Mouse (Mus musculus) ES-Bruce4 (cell line): ENCODE measurements at regions not wholly inside any gene's neighbourhood (a gene's known extent, or its start where the extent isn't known, plus 50 kb on each side); places are given as distances from the start of the nearest gene placed in this dataset.

ENCODE experiments used
- CTCF ChIP-seq: IDR thresholded peaks from one replicate; pipeline ENCODE4 v1.8.1; 2011; ENCODE audit warnings: low read depth, low read length
- EP300 ChIP-seq: IDR thresholded peaks from 2 replicates; pipeline ENCODE4 v1.6.1; 2011; ENCODE audit warnings: low read depth, low read length; ENCODE audit not compliant: insufficient read depth
- POLR2A ChIP-seq: IDR thresholded peaks from one replicate; pipeline ENCODE4 v1.8.1; 2011; ENCODE audit warnings: low read length; ENCODE audit not compliant: insufficient read depth

DNA sequence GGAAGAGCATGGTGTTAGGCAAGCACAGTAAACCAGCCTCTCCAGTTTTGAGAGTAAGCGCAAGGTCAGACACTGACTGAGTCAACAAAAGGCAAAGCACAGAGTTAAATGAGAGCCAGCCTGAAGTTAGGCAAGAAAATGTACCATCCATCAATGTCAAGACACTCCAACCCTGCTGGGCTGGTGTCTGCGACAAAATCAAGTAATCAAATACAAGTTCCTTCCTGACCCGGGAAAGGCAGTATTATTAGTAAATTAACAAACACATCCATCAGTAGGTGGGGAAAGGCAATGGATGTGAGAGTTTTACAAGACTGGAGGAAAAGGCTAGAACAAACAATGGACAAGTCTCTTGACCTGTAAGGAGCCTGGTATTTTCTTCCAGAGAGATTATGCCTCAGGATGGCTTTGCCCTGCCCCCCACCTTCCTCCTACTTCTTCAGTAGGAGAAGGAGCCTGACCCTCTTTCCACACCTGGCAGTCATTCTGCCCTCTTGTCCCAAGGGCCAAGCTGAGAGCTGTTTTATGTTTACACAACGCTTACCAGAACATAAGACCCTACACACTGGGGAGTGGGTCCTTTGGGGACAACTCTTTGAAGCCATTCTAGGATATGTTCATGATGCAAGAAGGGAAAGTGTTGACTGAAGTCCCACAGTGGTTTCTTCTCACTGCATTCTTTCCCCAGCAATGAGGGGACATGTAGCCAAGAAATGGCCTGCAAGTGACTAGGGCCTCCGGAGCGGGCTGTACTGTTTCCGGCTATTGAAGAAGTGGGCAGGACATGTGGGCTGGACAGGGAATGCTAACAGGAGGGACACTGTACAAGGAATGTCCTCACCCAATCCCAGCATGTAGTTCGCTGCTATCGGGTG is 461.7 kb upstream of the Gm10131 start:
- TF ChIP-seq CTCF (no peak), POLR2A (no peak), EP300 (no peak)
